Mouse (Mus musculus): ENCODE measurements around the gene Bloc1s3. TPM values are rescaled to one million over a fixed set of nuclear protein-coding genes. Genes with fewer than 3 reads are reported as not detected.

Bloc1s3 gene
- polyA plus RNA-seq (2015; fragmentation: Nextera tagmentation; extraction: Ambion mirVana), result 3.5 and 4.2 TPM in 2 replicates

DNA sequence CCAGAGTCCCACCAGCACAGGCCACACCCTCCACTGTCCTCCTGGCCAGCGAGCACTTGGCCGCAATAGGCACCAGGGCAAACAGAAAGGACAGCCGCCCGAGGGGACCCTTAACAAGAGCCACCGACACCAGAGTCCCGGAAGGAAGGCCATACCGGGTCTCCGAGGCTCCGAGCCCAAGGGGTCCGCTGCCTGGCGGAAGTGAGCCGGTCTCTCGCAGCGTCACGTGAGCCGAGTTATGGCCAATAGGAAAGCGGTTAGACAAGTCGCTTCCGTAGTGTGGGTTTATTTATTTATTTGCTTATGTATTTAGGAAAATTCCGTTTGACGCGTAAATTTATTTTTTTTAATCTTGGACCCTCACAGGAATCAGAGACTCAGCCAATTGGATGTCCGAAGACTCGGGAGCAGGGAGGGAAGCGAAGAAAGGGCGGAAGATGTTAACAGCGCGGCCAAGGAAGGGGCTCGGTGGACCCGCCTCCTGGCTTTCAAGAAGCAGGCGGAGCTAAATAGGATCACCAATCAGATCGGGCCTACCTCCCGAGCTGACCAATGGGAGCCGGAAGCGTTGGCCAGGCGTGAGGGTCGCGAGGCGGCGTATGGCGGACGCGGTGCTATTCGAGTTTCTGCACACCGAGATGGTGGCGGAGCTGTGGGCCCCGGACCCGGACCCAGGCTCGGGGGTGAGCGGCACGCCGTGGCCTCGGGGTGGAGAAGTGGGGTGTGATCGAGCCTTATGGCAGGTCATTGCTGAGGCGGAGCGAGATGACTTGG lies at the start of gene Bloc1s3, which contains the start of gene Trappc6a:
Gene Bloc1s3 (minus strand): TSS at position 218 of the 774 bp plus-strand sequence.
Gene Trappc6a (plus strand): TSS at position 246 of the 774 bp plus-strand sequence.
- Histone ChIP-seq H3K4me3 (ENCODE audit: low read length) (peak within 1 kb of the TSS; percentile 90), H3K9me3 (ENCODE audit: control insufficient read depth, low read length) (no peaks in the 10 kb centered on the region), H3K27me3 (replicated peaks; ENCODE audit: control insufficient read depth, insufficient read depth, low read length) (no peaks in the 10 kb centered on the region), H3K9ac (ENCODE audit: low read depth, low read length) (peak within 1 kb of the TSS; percentile 88), H3K36me3 (ENCODE audit: control insufficient read depth, insufficient read depth, low read length) (no peaks in the 10 kb centered on the region), H3K27ac (ENCODE audit: low read depth, low read length) (peak within 1 kb of the TSS; percentile 85), H3K4me1 (ENCODE audit: control insufficient read depth, insufficient read depth, low read depth, low read length) (peaks cover 19% of the 10 kb centered on the region; the same call in 1 of the 2 replicates), H3K4me2 (ENCODE audit: low read length) (peak within 1 kb of the TSS; percentile 94)
- ATAC-seq, result peak; percentile 97
- WGBS, result under 1% methylated on average over 53 of the region's 56 CpGs

DNA sequence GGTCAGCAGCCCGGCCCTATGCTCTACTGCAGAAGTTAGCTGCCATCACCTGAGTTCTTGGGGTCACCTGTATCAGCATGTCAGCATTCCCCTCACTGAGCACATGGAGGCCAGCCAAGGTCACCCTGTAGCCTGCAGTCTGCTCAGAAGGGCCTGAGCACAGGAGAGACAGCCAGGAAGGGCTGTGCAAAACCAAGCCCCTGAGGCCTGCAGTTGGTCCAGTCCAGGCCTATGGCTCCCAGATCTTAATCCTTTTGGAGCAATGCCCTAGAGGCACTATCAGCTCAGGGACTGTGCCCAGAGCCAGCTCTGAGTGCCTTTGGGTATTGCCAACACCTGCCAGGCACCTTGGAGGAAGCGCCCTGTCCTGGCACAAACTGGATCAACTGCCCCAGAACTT lies 48.9 kb upstream of the Bloc1s3 start:
- H3K27me3 ChIP-seq (replicated peaks; ENCODE audit: control insufficient read depth, insufficient read depth, low read length), result no peaks in the 10 kb centered on the region
- H3K4me1 ChIP-seq (ENCODE audit: control insufficient read depth, insufficient read depth, low read depth, low read length), result peaks cover 41% of the 10 kb centered on the region
- H3K27ac ChIP-seq (ENCODE audit: low read depth, low read length), result no peak overlapping the region
- no peaks in the 10 kb centered on the region for H3K9me3 ChIP-seq (ENCODE audit: control insufficient read depth, low read length)
- H3K36me3 ChIP-seq (ENCODE audit: control insufficient read depth, insufficient read depth, low read length), result no peaks in the 10 kb centered on the region
- no peak overlapping the region for H3K4me2 ChIP-seq (ENCODE audit: low read length)
- 98% methylated on average over 2 of the region's 2 CpGs for WGBS
- H3K9ac ChIP-seq (ENCODE audit: low read depth, low read length), result no peak overlapping the region
- H3K4me3 ChIP-seq (ENCODE audit: low read length), result no peak overlapping the region
- no peak for ATAC-seq

- 78% methylated on average over 1 of the region's 1 CpGs for WGBS
- Histone ChIP-seq H3K36me3 (ENCODE audit: control insufficient read depth, insufficient read depth, low read length) (no peaks in the 10 kb centered on the region), H3K4me2 (ENCODE audit: low read length) (no peak overlapping the region), H3K9me3 (ENCODE audit: control insufficient read depth, low read length) (no peaks in the 10 kb centered on the region), H3K27me3 (replicated peaks; ENCODE audit: control insufficient read depth, insufficient read depth, low read length) (no peaks in the 10 kb centered on the region), H3K9ac (ENCODE audit: low read depth, low read length) (no peak overlapping the region), H3K4me1 (ENCODE audit: control insufficient read depth, insufficient read depth, low read depth, low read length) (peaks cover 20% of the 10 kb centered on the region), H3K27ac (ENCODE audit: low read depth, low read length) (no peak overlapping the region), H3K4me3 (ENCODE audit: low read length) (no peak overlapping the region)
- no peak for ATAC-seq
Observed at GRCm38 (mm10) chr7:19554168-19554567, 46.0 kb upstream of the Bloc1s3 start.

DNA sequence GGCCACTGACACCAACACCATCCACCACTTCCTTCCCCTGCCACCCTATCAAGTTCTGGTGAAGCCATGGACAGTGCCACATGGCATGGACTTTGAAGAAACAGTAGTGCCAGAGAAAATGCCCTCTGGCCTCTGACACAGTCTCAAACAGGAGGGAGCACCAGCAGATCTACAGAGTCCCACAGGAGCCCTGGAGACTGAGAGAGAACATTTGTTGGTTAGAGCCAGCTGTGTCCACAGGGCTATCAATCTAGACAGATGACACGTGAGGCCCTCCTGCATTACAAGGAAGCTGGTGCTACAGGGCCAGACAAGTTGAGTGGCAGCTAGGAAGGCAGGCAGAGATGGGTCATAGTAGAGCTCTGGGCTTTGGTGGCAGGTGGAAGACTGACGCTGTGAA lies 44.3 kb upstream of the Bloc1s3 start:
- Histone ChIP-seq H3K4me3 (ENCODE audit: low read length) (no peak overlapping the region), H3K27ac (ENCODE audit: low read depth, low read length) (no peak overlapping the region), H3K4me2 (ENCODE audit: low read length) (no peak overlapping the region), H3K9me3 (ENCODE audit: control insufficient read depth, low read length) (no peaks in the 10 kb centered on the region), H3K9ac (ENCODE audit: low read depth, low read length) (no peak overlapping the region), H3K36me3 (ENCODE audit: control insufficient read depth, insufficient read depth, low read length) (no peaks in the 10 kb centered on the region), H3K4me1 (ENCODE audit: control insufficient read depth, insufficient read depth, low read depth, low read length) (peaks cover 7% of the 10 kb centered on the region; the same call in 1 of the 2 replicates), H3K27me3 (replicated peaks; ENCODE audit: control insufficient read depth, insufficient read depth, low read length) (no peaks in the 10 kb centered on the region)
- no peak for ATAC-seq
- WGBS, result 51% methylated on average over 2 of the region's 2 CpGs

- Histone ChIP-seq H3K4me3 (ENCODE audit: low read length) (no peak overlapping the region), H3K9ac (ENCODE audit: low read depth, low read length) (no peak overlapping the region), H3K4me1 (ENCODE audit: control insufficient read depth, insufficient read depth, low read depth, low read length) (peaks cover 1% of the 10 kb centered on the region; the same call in 1 of the 2 replicates), H3K4me2 (ENCODE audit: low read length) (no peak overlapping the region), H3K27me3 (replicated peaks; ENCODE audit: control insufficient read depth, insufficient read depth, low read length) (no peaks in the 10 kb centered on the region), H3K27ac (ENCODE audit: low read depth, low read length) (no peak overlapping the region), H3K36me3 (ENCODE audit: control insufficient read depth, insufficient read depth, low read length) (no peaks in the 10 kb centered on the region), H3K9me3 (ENCODE audit: control insufficient read depth, low read length) (no peaks in the 10 kb centered on the region)
- no peak for ATAC-seq
- 86% methylated on average over 5 of the region's 5 CpGs for WGBS
Observed at GRCm38 (mm10) chr7:19551634-19552033, 43.5 kb upstream of the Bloc1s3 start.

DNA sequence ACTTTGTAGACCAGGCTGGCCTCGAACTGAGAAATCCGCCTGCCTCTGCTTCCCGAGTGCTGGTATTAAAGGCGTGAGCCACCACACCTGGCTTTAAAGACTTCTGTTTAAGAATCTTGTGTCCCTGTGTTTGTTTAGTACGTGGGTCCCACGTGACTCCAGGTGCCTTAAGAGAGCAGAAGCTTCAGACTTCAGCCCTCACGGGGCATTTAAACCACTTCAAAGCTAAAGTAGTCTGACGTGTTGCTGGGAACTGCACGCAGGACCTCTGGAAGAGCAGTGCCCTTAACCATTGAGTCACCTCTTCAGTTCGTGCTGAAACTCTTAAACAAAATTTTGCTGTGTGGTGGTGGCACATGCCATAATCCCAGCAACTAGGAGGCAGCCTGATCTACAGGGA lies 41.2 kb upstream of the Bloc1s3 start:
- 91% methylated on average over 10 of the region's 10 CpGs for WGBS
- Histone ChIP-seq H3K27me3 (replicated peaks; ENCODE audit: control insufficient read depth, insufficient read depth, low read length) (no peaks in the 10 kb centered on the region), H3K9me3 (ENCODE audit: control insufficient read depth, low read length) (no peaks in the 10 kb centered on the region), H3K36me3 (ENCODE audit: control insufficient read depth, insufficient read depth, low read length) (no peaks in the 10 kb centered on the region), H3K4me3 (ENCODE audit: low read length) (no peak overlapping the region), H3K9ac (ENCODE audit: low read depth, low read length) (no peak overlapping the region), H3K4me1 (ENCODE audit: control insufficient read depth, insufficient read depth, low read depth, low read length) (peaks cover 3% of the 10 kb centered on the region; the same call in 1 of the 2 replicates), H3K27ac (ENCODE audit: low read depth, low read length) (no peak overlapping the region), H3K4me2 (ENCODE audit: low read length) (no peak overlapping the region)
- no peak for ATAC-seq

- no peak for ATAC-seq
- no peak overlapping the region for H3K27ac ChIP-seq (ENCODE audit: low read depth, low read length)
- H3K27me3 ChIP-seq (replicated peaks; ENCODE audit: control insufficient read depth, insufficient read depth, low read length), result no peaks in the 10 kb centered on the region
- H3K4me1 ChIP-seq (ENCODE audit: control insufficient read depth, insufficient read depth, low read depth, low read length), result peaks cover 7% of the 10 kb centered on the region
- H3K9ac ChIP-seq (ENCODE audit: low read depth, low read length), result no peak overlapping the region
- WGBS, result 65% methylated on average over 2 of the region's 2 CpGs
- H3K4me3 ChIP-seq (ENCODE audit: low read length), result no peak overlapping the region
- H3K9me3 ChIP-seq (ENCODE audit: control insufficient read depth, low read length), result no peaks in the 10 kb centered on the region
- H3K4me2 ChIP-seq (ENCODE audit: low read length), result no peak overlapping the region
- no peaks in the 10 kb centered on the region for H3K36me3 ChIP-seq (ENCODE audit: control insufficient read depth, insufficient read depth, low read length)
Observed at GRCm38 (mm10) chr7:19547344-19547969, 39.3 kb upstream of the Bloc1s3 start.

DNA sequence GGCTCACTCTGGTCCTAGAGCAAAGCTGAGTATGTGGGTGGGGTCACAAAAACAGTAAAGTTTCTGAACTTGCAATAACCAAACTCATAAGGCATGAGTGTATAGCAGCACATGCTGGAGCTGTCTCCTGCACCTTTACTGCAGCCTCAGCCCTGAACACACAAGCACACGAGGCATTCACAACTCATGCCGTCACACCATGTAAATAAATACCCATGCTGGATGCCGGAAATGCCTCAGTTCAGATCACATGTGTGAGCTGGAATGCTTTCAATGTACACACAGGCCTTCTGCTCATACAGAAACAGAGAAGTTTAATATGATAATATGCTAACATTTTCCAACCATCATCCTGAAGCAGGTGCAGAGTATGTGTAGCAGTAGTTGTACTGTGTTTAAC lies 37.8 kb upstream of the Bloc1s3 start:
- no peaks in the 10 kb centered on the region for H3K36me3 ChIP-seq (ENCODE audit: control insufficient read depth, insufficient read depth, low read length)
- no peak overlapping the region for H3K9ac ChIP-seq (ENCODE audit: low read depth, low read length)
- no peak for ATAC-seq
- H3K4me1 ChIP-seq (ENCODE audit: control insufficient read depth, insufficient read depth, low read depth, low read length), result peaks cover 20% of the 10 kb centered on the region
- no peak overlapping the region for H3K27ac ChIP-seq (ENCODE audit: low read depth, low read length)
- H3K9me3 ChIP-seq (ENCODE audit: control insufficient read depth, low read length), result no peaks in the 10 kb centered on the region
- H3K27me3 ChIP-seq (replicated peaks; ENCODE audit: control insufficient read depth, insufficient read depth, low read length), result no peaks in the 10 kb centered on the region
- 64% methylated on average over 3 of the region's 3 CpGs for WGBS
- no peak overlapping the region for H3K4me2 ChIP-seq (ENCODE audit: low read length)
- no peak overlapping the region for H3K4me3 ChIP-seq (ENCODE audit: low read length)

DNA sequence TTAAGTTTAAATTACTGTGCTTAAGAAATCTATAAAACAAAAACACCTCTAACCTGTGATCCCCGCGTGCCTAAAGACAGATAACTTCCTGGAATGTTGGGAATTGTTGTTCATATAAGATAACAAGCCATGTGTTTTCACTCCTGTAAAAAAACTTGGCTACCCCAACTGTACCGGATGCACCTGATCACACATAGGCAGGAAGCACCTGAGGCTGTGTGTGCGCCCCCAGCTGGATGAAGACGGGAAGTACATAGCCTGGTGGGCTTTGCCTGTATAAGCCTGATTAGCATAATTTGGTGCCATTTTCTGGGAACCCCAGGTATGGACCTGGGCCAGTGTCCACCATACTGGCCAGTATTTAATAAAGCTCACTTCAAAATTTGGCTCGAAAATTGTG lies 35.4 kb upstream of the Bloc1s3 start:
- Histone ChIP-seq H3K4me3 (ENCODE audit: low read length) (no peak overlapping the region), H3K36me3 (ENCODE audit: control insufficient read depth, insufficient read depth, low read length) (no peaks in the 10 kb centered on the region), H3K27ac (ENCODE audit: low read depth, low read length) (no peak overlapping the region), H3K9ac (ENCODE audit: low read depth, low read length) (no peak overlapping the region), H3K4me1 (ENCODE audit: control insufficient read depth, insufficient read depth, low read depth, low read length) (peaks cover 23% of the 10 kb centered on the region), H3K9me3 (ENCODE audit: control insufficient read depth, low read length) (no peaks in the 10 kb centered on the region), H3K27me3 (replicated peaks; ENCODE audit: control insufficient read depth, insufficient read depth, low read length) (no peaks in the 10 kb centered on the region), H3K4me2 (ENCODE audit: low read length) (no peak overlapping the region)
- WGBS, result 62% methylated on average over 6 of the region's 6 CpGs
- no peak for ATAC-seq
